Mouse (Mus musculus) limb, embryonic 14.5 days (tissue): Measurements from ENCODE around the gene Arap2. TPM values are rescaled to one million over a fixed set of nuclear protein-coding genes. Genes with fewer than 3 reads are reported as not detected.

Source experiments
- ATAC-seq: fragments of 200-750 bp; cut with Nextera tagmentation; 2 replicates; pipeline ENCODE4 v1.8.0; 2017; ENCODE audit warnings: low read depth, moderate number of reproducible peaks, moderate TSS enrichment; ENCODE audit not compliant: low FRiP score
- DNase-seq: peaks from one replicate; pipeline ENCODE4 v3.0.0-alpha.2; 2015; ENCODE audit warnings: low spot score
- H3K27ac ChIP-seq: fragments of 300-500 bp; sonication (generic); replicated peaks from 2 replicates; pipeline ENCODE4 v1.5.1; 2014; ENCODE audit warnings: low read depth, mild to moderate bottlenecking, low read length, moderate library complexity, mixed read lengths
- H3K27me3 ChIP-seq: fragments of 300-500 bp; sonication (generic); 2 replicates; pipeline ENCODE4 v1.6.1; 2014; ENCODE audit warnings: low read length, mixed read lengths; ENCODE audit not compliant: control insufficient read depth, insufficient read depth
- H3K36me3 ChIP-seq: fragments of 300-500 bp; sonication (generic); 2 replicates; pipeline ENCODE4 v1.6.1; 2014; ENCODE audit warnings: mild to moderate bottlenecking, low read length, moderate library complexity, mixed read lengths; ENCODE audit not compliant: control insufficient read depth, insufficient read depth
- H3K4me1 ChIP-seq: fragments of 300-500 bp; sonication (generic); 2 replicates; pipeline ENCODE4 v1.6.1; 2014; ENCODE audit warnings: antibody characterized with exemption, low read length, mixed read lengths; ENCODE audit not compliant: control insufficient read depth, insufficient read depth
- H3K4me2 ChIP-seq: fragments of 300-500 bp; sonication (generic); replicated peaks from 2 replicates; pipeline ENCODE4 v1.6.1; 2014; ENCODE audit warnings: low read depth, mild to moderate bottlenecking, low read length, moderate library complexity; ENCODE audit not compliant: severe bottlenecking
- H3K4me3 ChIP-seq: fragments of 300-500 bp; sonication (generic); replicated peaks from 2 replicates; pipeline ENCODE4 v1.5.1; 2014; ENCODE audit warnings: low read length
- H3K9ac ChIP-seq: fragments of 300-500 bp; sonication (generic); 2 replicates; pipeline ENCODE4 v1.6.1; 2014; ENCODE audit warnings: mild to moderate bottlenecking, low read depth, low read length, moderate library complexity; ENCODE audit not compliant: severe bottlenecking
- H3K9me3 ChIP-seq: fragments of 300-500 bp; sonication (generic); 2 replicates; pipeline ENCODE4 v1.6.1; 2016; ENCODE audit warnings: low read length; ENCODE audit not compliant: control insufficient read depth
- POLR2A ChIP-seq: fragments of 200-500 bp; IDR thresholded peaks from 2 replicates; pipeline ENCODE4 v1.8.0; 2012; ENCODE audit warnings: inconsistent platforms, mild to moderate bottlenecking, moderate library complexity, borderline replicate concordance; ENCODE audit not compliant: insufficient read depth, insufficient read length; ENCODE audit errors: extremely low read depth
- WGBS: fragments of 180-500 bp; shearing (Covaris S2); extraction: QIAGEN DNeasy Blood & Tissue Kit; methylation state at CpG from one replicate; pipeline ENCODE4 v1.1.7; 2014; 5-methylcytosine and 5-hydroxymethylcytosine counted together
- polyA plus RNA-seq, 2 experiments: library from polyadenylated mRNA; depleted of rRNA in 1 of 2; stranded (reverse) in 1 of 2; unstranded in 1 of 2; fragments of >200 nt; fragmentation: Nextera tagmentation in 1 of 2; extraction: Ambion mirVana in 1 of 2; gene quantifications; 2 replicates each; pipeline versions ENCODE4 v1.2.1 to v1.2.3; 2012 to 2014

Arap2 gene
- polyA plus RNA-seq, 2 experiments = 2.4 to 8.0 TPM

- ATAC-seq = no peak
- no peak overlapping the region for H3K9ac ChIP-seq
- H3K4me3 ChIP-seq = no peak overlapping the region
- no peak overlapping the region for H3K27ac ChIP-seq
- no peaks in the 10 kb centered on the region for H3K36me3 ChIP-seq
- no peaks in the 10 kb centered on the region for H3K27me3 ChIP-seq
- H3K9me3 ChIP-seq = no peaks in the 10 kb centered on the region
- no peak for DNase-seq
- H3K4me1 ChIP-seq = no peaks in the 10 kb centered on the region
- 87% methylated on average over 1 of the region's 1 CpGs for WGBS
- no peak overlapping the region for H3K4me2 ChIP-seq
- TF ChIP-seq POLR2A = no peak
Measured at GRCm38 (mm10) chr5:62715977-62716376, 50.0 kb downstream of the Arap2 start.

- ATAC-seq = no peak
- H3K9ac ChIP-seq = no peak overlapping the region
- peak; percentile 8 for DNase-seq
- TF ChIP-seq POLR2A = no peak
- no peaks in the 10 kb centered on the region for H3K27me3 ChIP-seq
- H3K4me1 ChIP-seq = no peaks in the 10 kb centered on the region
- no peak overlapping the region for H3K27ac ChIP-seq
- 42% methylated on average over 4 of the region's 4 CpGs for WGBS
- no peak overlapping the region for H3K4me3 ChIP-seq
- H3K36me3 ChIP-seq = no peaks in the 10 kb centered on the region
- H3K4me2 ChIP-seq = no peak overlapping the region
- no peaks in the 10 kb centered on the region for H3K9me3 ChIP-seq
Measured at GRCm38 (mm10) chr5:62715436-62715835, 50.5 kb downstream of the Arap2 start.

DNA sequence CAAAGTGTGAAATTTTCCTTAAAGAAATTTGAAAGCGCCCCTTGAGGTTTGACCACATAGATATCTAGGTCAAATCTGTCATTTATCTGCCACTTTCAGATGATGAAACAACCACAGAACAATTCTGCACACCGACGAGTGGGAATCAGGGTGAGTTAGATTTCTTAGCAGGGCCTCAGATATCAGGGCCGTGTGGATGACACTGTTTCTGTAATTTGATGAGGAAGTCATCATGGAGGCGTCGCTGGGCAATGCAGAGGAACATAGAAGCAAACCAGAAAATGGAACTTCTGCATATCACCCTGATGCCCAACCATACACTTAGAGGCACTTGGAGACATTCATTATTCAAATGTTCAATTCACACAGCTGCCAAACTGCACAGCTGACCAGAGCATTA is 55.0 kb downstream of the Arap2 start:
- DNase-seq = no peak
- Histone ChIP-seq H3K4me3 (no peak overlapping the region), H3K27ac (no peak overlapping the region), H3K27me3 (no peaks in the 10 kb centered on the region), H3K36me3 (no peaks in the 10 kb centered on the region), H3K4me1 (no peaks in the 10 kb centered on the region), H3K4me2 (no peak overlapping the region), H3K9ac (no peak overlapping the region), H3K9me3 (no peaks in the 10 kb centered on the region)
- WGBS = 79% methylated on average over 6 of the region's 6 CpGs
- TF ChIP-seq POLR2A = no peak
- no peak for ATAC-seq

GRCm38 (mm10) chr5:62706900-62707299 is 59.1 kb downstream of the Arap2 start:
- Histone ChIP-seq H3K9me3 (no peaks in the 10 kb centered on the region), H3K36me3 (no peaks in the 10 kb centered on the region), H3K9ac (no peak overlapping the region), H3K4me1 (no peaks in the 10 kb centered on the region), H3K4me3 (no peak overlapping the region), H3K27ac (no peak overlapping the region), H3K27me3 (no peaks in the 10 kb centered on the region), H3K4me2 (no peak overlapping the region)
- ATAC-seq (peak; percentile 47; the same call in 1 of the 2 replicates), DNase-seq (no peak)
- no peak for TF ChIP-seq POLR2A
- WGBS = 68% methylated on average over 7 of the region's 7 CpGs

DNA sequence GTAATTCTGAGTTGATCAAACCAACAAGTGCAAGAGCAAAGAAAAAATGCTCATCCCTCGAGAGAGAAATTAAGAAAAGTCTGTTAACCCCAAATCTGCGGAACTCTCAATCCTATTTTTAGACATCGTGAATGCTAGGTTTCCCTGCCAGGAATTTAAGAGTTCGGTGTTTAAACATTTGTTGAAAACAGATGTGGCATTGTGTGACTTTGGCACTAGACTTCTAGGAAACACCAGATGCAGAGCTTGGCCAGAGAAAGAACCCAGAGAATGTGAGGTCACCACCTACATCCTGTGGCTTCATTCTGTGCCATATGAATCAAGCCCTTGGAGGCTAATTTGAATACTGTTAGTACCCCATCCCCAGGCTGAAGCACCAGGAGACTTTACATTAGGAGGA is 76.0 kb downstream of the Arap2 start:
- ATAC-seq (0 out of 2 replicates have a peak, but pooled peaks have one; percentile 37), DNase-seq (peak; percentile 62)
- no peaks in the 10 kb centered on the region for H3K36me3 ChIP-seq
- 15% methylated on average over 4 of the region's 4 CpGs for WGBS
- H3K4me1 ChIP-seq = 0 out of 2 replicates have a peak, but pooled peaks cover 2% of the 10 kb centered on the region
- no peak overlapping the region for H3K4me3 ChIP-seq
- H3K4me2 ChIP-seq = no peak overlapping the region
- TF ChIP-seq POLR2A = no peak
- no peaks in the 10 kb centered on the region for H3K9me3 ChIP-seq
- no peaks in the 10 kb centered on the region for H3K27me3 ChIP-seq
- no peak overlapping the region for H3K9ac ChIP-seq
- H3K27ac ChIP-seq = no peak overlapping the region

GRCm38 (mm10) chr5:62683751-62684150 is 82.2 kb downstream of the Arap2 start:
- no peak overlapping the region for H3K9ac ChIP-seq
- no peak for ATAC-seq
- no peaks in the 10 kb centered on the region for H3K27me3 ChIP-seq
- TF ChIP-seq POLR2A = no peak
- H3K27ac ChIP-seq = no peak overlapping the region
- H3K9me3 ChIP-seq = no peaks in the 10 kb centered on the region
- H3K4me3 ChIP-seq = no peak overlapping the region
- WGBS = 81% methylated on average over 3 of the region's 3 CpGs
- H3K36me3 ChIP-seq = no peaks in the 10 kb centered on the region
- DNase-seq = no peak
- no peak overlapping the region for H3K4me2 ChIP-seq
- no peaks in the 10 kb centered on the region for H3K4me1 ChIP-seq
